Mouse (Mus musculus) heart, adult 9 months (tissue): ENCODE measurements around the gene E430018J23Rik.
"Not testable (repeated sequence)": the region's sequence is repeated elsewhere in the genome, so short reads cannot be mapped to it uniquely, and the experiment has no call there.

Source experiments
- DNase-seq, 2 experiments: peaks; one replicate each; pipeline ENCODE4 v3.0.0; 2022; ENCODE audit warnings: low spot score in 2 of 2

Gene E430018J23Rik

GRCm38 (mm10) chr7:127342332-127342731, 51.1 kb downstream of the E430018J23Rik start:
- no peak for DNase-seq

DNA sequence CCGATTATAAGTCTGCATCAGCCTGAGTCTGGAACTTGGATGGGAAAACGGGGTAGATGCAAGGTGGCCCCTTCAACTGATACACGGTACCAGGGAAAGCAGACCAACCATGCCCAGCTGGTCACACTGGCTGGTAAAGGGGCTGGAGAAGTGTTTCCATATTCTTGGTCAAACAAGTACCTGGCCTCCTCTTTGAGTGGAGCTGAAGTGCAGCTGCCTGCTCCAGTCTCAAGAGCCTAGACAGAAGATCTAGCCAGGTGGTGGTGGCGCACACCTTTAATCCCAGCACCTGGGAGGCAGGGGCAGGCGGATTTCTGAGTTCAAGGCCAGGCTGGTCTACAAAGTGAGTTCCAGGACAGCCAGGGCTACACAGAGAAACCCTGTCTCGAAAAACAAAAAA, 51.6 kb downstream of the E430018J23Rik start:
- not testable (repeated sequence) for DNase-seq

DNA sequence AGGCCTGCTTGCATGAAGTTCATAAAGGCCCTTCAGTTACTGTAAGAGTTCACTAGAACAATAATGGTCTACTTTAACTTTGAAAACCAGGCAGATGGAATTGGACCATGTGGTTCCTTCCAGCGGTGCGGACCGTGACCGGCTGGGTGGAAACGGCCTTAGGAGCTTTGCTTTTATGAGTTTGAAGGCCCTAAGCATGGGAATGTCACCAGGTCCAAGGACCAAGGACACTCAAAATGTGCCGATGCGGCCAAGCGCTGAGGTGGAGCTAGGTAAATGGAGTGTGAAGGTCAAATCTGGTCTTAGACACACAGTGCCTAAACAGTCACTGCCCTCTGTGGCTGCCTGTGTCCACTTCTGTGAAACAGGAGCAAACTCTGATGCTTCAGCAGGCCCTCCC, 52.1 kb downstream of the E430018J23Rik start:
- DNase-seq, result no peak
